Mouse (Mus musculus) heart, embryonic 12.5 days (tissue): ENCODE data around the gene Gdf2. TPM values are rescaled to one million over a fixed set of nuclear protein-coding genes. Genes with fewer than 3 reads are reported as not detected.
A peak's percentile ranks its signal among the peaks of the same experiment; 100 is the strongest.

Experiments used
- ATAC-seq: fragments of 200-750 bp; cut with Nextera tagmentation; 2 replicates; pipeline ENCODE4 v1.8.0; 2017; ENCODE audit warnings: moderate TSS enrichment, moderate library complexity; ENCODE audit not compliant: insufficient number of reproducible peaks, low FRiP score
- H3K27ac ChIP-seq: fragments of 300-500 bp; sonication (generic); 2 replicates; pipeline ENCODE4 v1.5.1; 2016; ENCODE audit warnings: mild to moderate bottlenecking, moderate library complexity; ENCODE audit not compliant: poor library complexity, severe bottlenecking
- H3K27me3 ChIP-seq: fragments of 300-500 bp; sonication (generic); replicated peaks from 2 replicates; pipeline ENCODE4 v1.6.1; 2016; ENCODE audit warnings: mild to moderate bottlenecking, moderate library complexity
- H3K36me3 ChIP-seq: fragments of 300-500 bp; sonication (generic); 2 replicates; pipeline ENCODE4 v1.6.1; 2016; ENCODE audit warnings: mild to moderate bottlenecking, moderate library complexity
- H3K4me1 ChIP-seq: fragments of 300-500 bp; sonication (generic); replicated peaks from 2 replicates; pipeline ENCODE4 v1.6.1; 2016; ENCODE audit warnings: mild to moderate bottlenecking
- H3K4me2 ChIP-seq: fragments of 300-500 bp; sonication (generic); 2 replicates; pipeline ENCODE4 v1.6.1; 2016; ENCODE audit warnings: mild to moderate bottlenecking, moderate library complexity
- H3K4me3 ChIP-seq: fragments of 300-500 bp; sonication (generic); 2 replicates; pipeline ENCODE4 v1.5.1; 2016; ENCODE audit warnings: mild to moderate bottlenecking
- H3K9ac ChIP-seq: fragments of 300-500 bp; sonication (generic); 2 replicates; pipeline ENCODE4 v1.6.1; 2016; ENCODE audit warnings: mild to moderate bottlenecking, moderate library complexity
- H3K9me3 ChIP-seq: fragments of 300-500 bp; sonication (generic); replicated peaks from 2 replicates; pipeline ENCODE4 v1.6.1; 2016; ENCODE audit warnings: mild to moderate bottlenecking, moderate library complexity
- WGBS: fragments of 180-500 bp; shearing (Covaris S2); methylation state at CpG from one replicate; pipeline ENCODE4 v1.1.7; 2016; 5-methylcytosine and 5-hydroxymethylcytosine counted together
- polyA plus RNA-seq: library from polyadenylated mRNA; unstranded; fragments of >200 nt; fragmentation: Nextera tagmentation; extraction: Ambion mirVana; gene quantifications from 2 replicates; pipeline ENCODE4 v1.2.1, GENCODE M21; 2016

The Gdf2 gene
- 0.46 and 0.80 TPM in 2 replicates for polyA plus RNA-seq

GRCm38 (mm10) chr14:33940739-33941138, at the start of gene Gdf2:
TSS of gene Gdf2 (plus strand) at chr14:33941039.
- WGBS: 20% methylated on average over 8 of the region's 8 CpGs
- H3K4me3 ChIP-seq: no peak within 1 kb of the TSS
- peaks cover 16% of the 10 kb centered on the region for H3K4me1 ChIP-seq
- H3K9me3 ChIP-seq: no peaks in the 10 kb centered on the region
- peaks cover 17% of the 10 kb centered on the region for H3K27me3 ChIP-seq
- no peak; the same call in 1 of the 2 replicates for ATAC-seq
- H3K36me3 ChIP-seq: no peaks in the 10 kb centered on the region
- no peak within 1 kb of the TSS for H3K9ac ChIP-seq
- peak within 1 kb of the TSS; percentile 12; the same call in 1 of the 2 replicates for H3K4me2 ChIP-seq
- no peak within 1 kb of the TSS for H3K27ac ChIP-seq

DNA sequence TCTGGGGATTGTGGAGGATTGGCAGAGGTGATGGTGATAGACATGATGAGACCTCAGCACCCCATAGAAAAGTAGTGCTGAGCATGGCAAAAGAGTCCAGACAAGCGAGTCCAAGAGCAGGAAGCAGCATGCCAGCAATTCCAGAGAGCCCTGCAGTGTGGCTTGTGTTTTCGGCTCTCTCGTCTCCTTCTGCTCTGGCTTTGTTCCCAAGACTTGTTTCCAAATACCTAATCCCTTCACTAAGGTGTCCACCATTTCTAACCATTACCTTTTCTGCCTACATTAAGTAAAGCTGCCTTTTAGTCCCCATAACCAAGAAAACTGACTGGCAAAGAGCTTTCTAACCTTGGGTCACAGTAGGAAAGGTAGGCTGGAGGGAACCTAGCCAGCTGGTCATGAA, 49.3 kb upstream of the Gdf2 start:
- Histone ChIP-seq H3K36me3 (no peaks in the 10 kb centered on the region), H3K4me1 (peaks cover 11% of the 10 kb centered on the region), H3K27ac (no peak overlapping the region), H3K9me3 (no peaks in the 10 kb centered on the region), H3K4me2 (no peak overlapping the region), H3K9ac (no peak overlapping the region), H3K27me3 (peaks cover 17% of the 10 kb centered on the region; the same call in 1 of the 2 replicates), H3K4me3 (no peak overlapping the region)
- 80% methylated on average over 3 of the region's 3 CpGs for WGBS
- ATAC-seq: no peak

GRCm38 (mm10) chr14:33895777-33896176, 45.1 kb upstream of the Gdf2 start:
- peaks cover 14% of the 10 kb centered on the region for H3K4me1 ChIP-seq
- no peak overlapping the region for H3K9ac ChIP-seq
- no peak overlapping the region for H3K4me2 ChIP-seq
- H3K36me3 ChIP-seq: no peaks in the 10 kb centered on the region
- H3K27me3 ChIP-seq: peaks cover 15% of the 10 kb centered on the region; the same call in 1 of the 2 replicates
- H3K4me3 ChIP-seq: no peak overlapping the region
- H3K9me3 ChIP-seq: no peaks in the 10 kb centered on the region
- no peak for ATAC-seq
- H3K27ac ChIP-seq: no peak overlapping the region
- WGBS: 80% methylated on average over 5 of the region's 5 CpGs

GRCm38 (mm10) chr14:33896628-33897300, 44.1 kb upstream of the Gdf2 start:
- no peaks in the 10 kb centered on the region for H3K36me3 ChIP-seq
- no peak overlapping the region for H3K4me3 ChIP-seq
- H3K27me3 ChIP-seq: peaks cover 15% of the 10 kb centered on the region; the same call in 1 of the 2 replicates
- WGBS: 19% methylated on average over 9 of the region's 9 CpGs
- H3K4me1 ChIP-seq: peaks cover 14% of the 10 kb centered on the region
- H3K9ac ChIP-seq: no peak overlapping the region
- no peak overlapping the region for H3K27ac ChIP-seq
- H3K4me2 ChIP-seq: no peak overlapping the region
- ATAC-seq: no peak
- H3K9me3 ChIP-seq: no peaks in the 10 kb centered on the region

- Histone ChIP-seq H3K4me2 (no peak overlapping the region), H3K27ac (no peak overlapping the region), H3K36me3 (no peaks in the 10 kb centered on the region), H3K27me3 (0 out of 2 replicates have a peak, but pooled peaks cover 12% of the 10 kb centered on the region), H3K9me3 (no peaks in the 10 kb centered on the region), H3K4me1 (0 out of 2 replicates have a peak, but pooled peaks cover under 1% of the 10 kb centered on the region), H3K9ac (no peak overlapping the region), H3K4me3 (no peak overlapping the region)
- ATAC-seq: no peak
- 80% methylated on average over 4 of the region's 4 CpGs for WGBS
Observed at GRCm38 (mm10) chr14:33902783-33903182, 38.1 kb upstream of the Gdf2 start.

DNA sequence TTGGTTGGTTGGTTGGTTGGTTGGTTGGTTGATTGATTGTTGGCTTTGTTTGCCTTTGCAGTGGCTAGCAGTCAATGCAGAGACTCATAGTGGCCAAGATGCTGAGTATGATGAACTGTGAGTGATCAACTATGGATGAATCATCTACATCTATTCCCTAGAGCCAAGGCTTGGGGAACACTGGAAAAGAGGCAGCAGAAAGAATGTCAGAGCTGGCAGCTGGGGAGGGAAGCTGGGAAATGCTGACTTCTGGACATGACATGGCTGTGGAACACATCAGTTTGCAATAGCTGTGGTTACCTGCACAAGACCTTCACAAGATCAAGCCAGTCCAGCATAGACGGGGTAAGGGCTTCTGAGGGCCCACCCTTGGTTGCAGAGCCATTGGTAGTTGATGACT, 37.6 kb upstream of the Gdf2 start:
- Histone ChIP-seq H3K27me3 (0 out of 2 replicates have a peak, but pooled peaks cover 12% of the 10 kb centered on the region), H3K9me3 (no peaks in the 10 kb centered on the region), H3K9ac (no peak overlapping the region)

GRCm38 (mm10) chr14:33904851-33905250, 36.0 kb upstream of the Gdf2 start:
- H3K9me3 ChIP-seq: no peaks in the 10 kb centered on the region
- no peak overlapping the region for H3K4me2 ChIP-seq
- no peak overlapping the region for H3K4me3 ChIP-seq
- H3K27ac ChIP-seq: no peak overlapping the region
- peaks cover 6% of the 10 kb centered on the region; the same call in 1 of the 2 replicates for H3K4me1 ChIP-seq
- peaks cover 12% of the 10 kb centered on the region; the same call in 1 of the 2 replicates for H3K27me3 ChIP-seq
- no peaks in the 10 kb centered on the region for H3K36me3 ChIP-seq
- H3K9ac ChIP-seq: no peak overlapping the region
- no peak for ATAC-seq

More for the DNA sequence above, 37.6 kb upstream of the Gdf2 start:
- H3K4me3 ChIP-seq: no peak overlapping the region
- peaks cover 4% of the 10 kb centered on the region; the same call in 1 of the 2 replicates for H3K4me1 ChIP-seq
- H3K27ac ChIP-seq: no peak overlapping the region
- WGBS: 71% methylated on average over 1 of the region's 1 CpGs
- ATAC-seq: no peak
- H3K4me2 ChIP-seq: no peak overlapping the region
- no peaks in the 10 kb centered on the region for H3K36me3 ChIP-seq

- Histone ChIP-seq H3K4me2 (no peak overlapping the region), H3K36me3 (no peaks in the 10 kb centered on the region), H3K4me1 (no peaks in the 10 kb centered on the region), H3K4me3 (no peak overlapping the region), H3K9me3 (no peaks in the 10 kb centered on the region), H3K27me3 (peaks cover 32% of the 10 kb centered on the region), H3K27ac (no peak overlapping the region), H3K9ac (no peak overlapping the region)
- WGBS: 20% methylated on average over 3 of the region's 3 CpGs
- no peak for ATAC-seq
Observed at GRCm38 (mm10) chr14:33913727-33914126, 27.1 kb upstream of the Gdf2 start.

GRCm38 (mm10) chr14:33914206-33914605, 26.6 kb upstream of the Gdf2 start:
- no peak for ATAC-seq
- WGBS: 81% methylated on average over 9 of the region's 9 CpGs
- Histone ChIP-seq H3K4me3 (no peak overlapping the region), H3K27ac (no peak overlapping the region), H3K4me1 (no peaks in the 10 kb centered on the region), H3K27me3 (peaks cover 33% of the 10 kb centered on the region), H3K4me2 (no peak overlapping the region), H3K9me3 (no peaks in the 10 kb centered on the region), H3K9ac (no peak overlapping the region), H3K36me3 (no peaks in the 10 kb centered on the region)

DNA sequence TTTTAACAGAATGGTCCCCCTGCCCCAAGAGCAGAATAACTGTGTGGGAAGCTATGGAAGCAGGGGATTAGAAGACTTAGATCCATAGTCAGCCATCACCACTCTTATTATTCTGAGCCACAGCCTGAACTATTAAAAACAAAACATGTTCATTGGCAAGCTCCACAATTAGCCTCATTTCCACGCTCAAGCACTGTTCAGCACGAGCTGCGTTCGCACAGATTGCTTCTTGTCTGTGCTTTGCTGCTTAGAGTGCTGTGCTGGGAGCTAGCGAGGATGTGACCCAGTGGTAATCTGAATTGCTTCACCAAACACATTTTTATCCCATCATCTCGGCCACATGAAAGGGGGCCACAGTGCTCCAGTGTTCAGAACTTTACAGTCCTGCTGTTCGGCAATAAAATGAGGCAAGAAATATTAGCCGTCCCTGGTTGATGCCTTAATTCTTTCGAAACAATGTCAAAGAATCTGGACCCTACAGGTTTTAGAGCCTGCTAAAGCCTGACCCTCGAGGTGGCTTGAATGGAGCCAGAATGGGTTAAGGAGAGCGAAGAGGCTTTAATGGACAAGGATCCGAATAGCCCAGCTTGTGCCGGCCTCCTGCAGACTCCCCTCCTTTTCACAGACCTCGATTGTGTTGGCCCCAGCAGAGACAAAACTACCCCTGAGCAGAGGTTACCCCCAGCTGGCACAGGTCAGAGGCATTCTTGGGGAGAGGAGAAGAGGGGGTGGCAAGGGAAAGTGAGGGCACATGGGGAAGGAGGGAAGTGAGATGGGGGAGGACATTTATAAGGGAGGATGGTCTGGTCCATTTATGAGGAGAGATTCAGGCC, 19.9 kb upstream of the Gdf2 start:
- Histone ChIP-seq H3K27ac (no peak overlapping the region), H3K4me1 (0 out of 2 replicates have a peak, but pooled peaks cover 4% of the 10 kb centered on the region), H3K4me3 (no peak overlapping the region), H3K36me3 (no peaks in the 10 kb centered on the region), H3K9ac (no peak overlapping the region), H3K9me3 (no peaks in the 10 kb centered on the region), H3K4me2 (no peak overlapping the region), H3K27me3 (peaks cover 82% of the 10 kb centered on the region)
- no peak for ATAC-seq
- 57% methylated on average over 14 of the region's 14 CpGs for WGBS

GRCm38 (mm10) chr14:33922771-33923167, 18.1 kb upstream of the Gdf2 start:
- no peak for ATAC-seq
- Histone ChIP-seq H3K36me3 (no peaks in the 10 kb centered on the region), H3K4me1 (0 out of 2 replicates have a peak, but pooled peaks cover 4% of the 10 kb centered on the region), H3K4me3 (peak overlapping the region; percentile 61), H3K9ac (peak overlapping the region; percentile 60; the same call in 1 of the 2 replicates), H3K9me3 (no peaks in the 10 kb centered on the region), H3K27me3 (peaks cover 86% of the 10 kb centered on the region), H3K4me2 (peak overlapping the region; percentile 98), H3K27ac (no peak overlapping the region)
- WGBS: 18% methylated on average over 8 of the region's 8 CpGs
